Mouse (Mus musculus): ENCODE data around the gene Wdr4. TPM values are rescaled to one million over a fixed set of nuclear protein-coding genes. Genes with fewer than 3 reads are reported as not detected.

Gene Wdr4
- polyA plus RNA-seq, 1 experiment from 2014 or later, result 41.4 TPM

DNA sequence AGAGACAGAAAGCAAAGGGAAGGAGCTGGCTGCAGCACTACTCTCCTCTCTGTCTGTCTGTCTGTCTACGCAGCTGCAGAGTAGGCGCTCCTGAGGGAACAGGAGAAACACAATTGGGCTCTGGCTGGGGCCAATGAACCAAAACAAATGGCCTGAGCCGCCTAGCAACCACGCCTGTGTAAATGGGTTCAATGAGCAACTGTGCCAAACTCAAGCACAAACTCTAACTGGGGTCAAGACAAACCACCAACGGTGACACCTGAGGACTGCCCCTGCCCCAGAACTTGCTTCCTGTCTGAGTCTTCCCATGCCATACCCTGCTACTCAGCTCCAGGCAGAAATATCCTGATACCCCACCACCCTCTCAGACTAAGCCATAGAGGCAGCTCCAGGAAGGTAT lies 14.8 kb downstream of the Wdr4 start:
- Histone ChIP-seq H3K4me2 (replicated peaks) (no peak overlapping the region), H3K27ac (no peak overlapping the region), H3K4me3 (no peak overlapping the region), H3K4me1 (no peaks in the 10 kb centered on the region), H3K9me3 (no peaks in the 10 kb centered on the region), H3K27me3 (no peaks in the 10 kb centered on the region), H3K36me3 (peaks cover 95% of the 10 kb centered on the region), H3K9ac (no peak overlapping the region)
- 84% methylated on average over 5 of the region's 5 CpGs for WGBS
- ATAC-seq (ENCODE audit: low FRiP score, low read depth), result no peak

- no peaks in the 10 kb centered on the region for H3K27me3 ChIP-seq
- ATAC-seq (ENCODE audit: low FRiP score, low read depth), result no peak
- H3K36me3 ChIP-seq, result peaks cover 95% of the 10 kb centered on the region
- WGBS, result 82% methylated on average over 2 of the region's 2 CpGs
- no peak overlapping the region for H3K4me3 ChIP-seq
- H3K27ac ChIP-seq, result no peak overlapping the region
- H3K4me1 ChIP-seq, result no peaks in the 10 kb centered on the region
- no peaks in the 10 kb centered on the region for H3K9me3 ChIP-seq
- no peak overlapping the region for H3K9ac ChIP-seq
- no peak overlapping the region for H3K4me2 ChIP-seq (replicated peaks)
These were observed 15.8 kb downstream of the Wdr4 start for GRCm38 (mm10) chr17:31503936-31504335.

GRCm38 (mm10) chr17:31503337-31503736 lies 16.4 kb downstream of the Wdr4 start:
- Histone ChIP-seq H3K4me2 (replicated peaks) (no peak overlapping the region), H3K4me1 (no peaks in the 10 kb centered on the region), H3K9me3 (no peaks in the 10 kb centered on the region), H3K27me3 (no peaks in the 10 kb centered on the region), H3K36me3 (peaks cover 96% of the 10 kb centered on the region), H3K9ac (no peak overlapping the region), H3K27ac (no peak overlapping the region), H3K4me3 (no peak overlapping the region)
- 94% methylated on average over 12 of the region's 12 CpGs for WGBS
- no peak for ATAC-seq (ENCODE audit: low FRiP score, low read depth)

GRCm38 (mm10) chr17:31502261-31502927 lies 17.4 kb downstream of the Wdr4 start:
- WGBS, result 91% methylated on average over 12 of the region's 12 CpGs
- Histone ChIP-seq H3K9ac (no peak overlapping the region), H3K27me3 (no peaks in the 10 kb centered on the region), H3K27ac (no peak overlapping the region), H3K4me1 (no peaks in the 10 kb centered on the region), H3K9me3 (no peaks in the 10 kb centered on the region), H3K36me3 (peaks cover 96% of the 10 kb centered on the region), H3K4me2 (replicated peaks) (no peak overlapping the region), H3K4me3 (no peak overlapping the region)
- no peak for ATAC-seq (ENCODE audit: low FRiP score, low read depth)

GRCm38 (mm10) chr17:31500908-31501307 lies 18.9 kb downstream of the Wdr4 start:
- Histone ChIP-seq H3K27ac (no peak overlapping the region), H3K36me3 (peaks cover 98% of the 10 kb centered on the region), H3K4me2 (replicated peaks) (no peak overlapping the region), H3K9ac (no peak overlapping the region), H3K9me3 (no peaks in the 10 kb centered on the region), H3K27me3 (no peaks in the 10 kb centered on the region), H3K4me1 (no peaks in the 10 kb centered on the region), H3K4me3 (no peak overlapping the region)
- no peak for ATAC-seq (ENCODE audit: low FRiP score, low read depth)
- WGBS, result 79% methylated on average over 3 of the region's 3 CpGs

GRCm38 (mm10) chr17:31500416-31500815 lies 19.4 kb downstream of the Wdr4 start:
- 91% methylated on average over 8 of the region's 8 CpGs for WGBS
- H3K4me3 ChIP-seq, result no peak overlapping the region
- no peaks in the 10 kb centered on the region for H3K27me3 ChIP-seq
- ATAC-seq (ENCODE audit: low FRiP score, low read depth), result no peak
- H3K9me3 ChIP-seq, result no peaks in the 10 kb centered on the region
- H3K27ac ChIP-seq, result no peak overlapping the region
- no peaks in the 10 kb centered on the region for H3K4me1 ChIP-seq
- H3K4me2 ChIP-seq (replicated peaks), result no peak overlapping the region
- peaks cover 98% of the 10 kb centered on the region for H3K36me3 ChIP-seq
- H3K9ac ChIP-seq, result no peak overlapping the region

- Histone ChIP-seq H3K4me2 (replicated peaks) (no peak overlapping the region), H3K4me3 (no peak overlapping the region), H3K27me3 (no peaks in the 10 kb centered on the region), H3K9ac (no peak overlapping the region), H3K9me3 (no peaks in the 10 kb centered on the region), H3K4me1 (no peaks in the 10 kb centered on the region), H3K36me3 (peaks cover 98% of the 10 kb centered on the region), H3K27ac (no peak overlapping the region)
- ATAC-seq (ENCODE audit: low FRiP score, low read depth), result no peak
- WGBS, result 87% methylated on average over 12 of the region's 12 CpGs
These were observed 20.1 kb downstream of the Wdr4 start for GRCm38 (mm10) chr17:31499725-31500124.

GRCm38 (mm10) chr17:31497726-31498125 lies 22.1 kb downstream of the Wdr4 start:
- no peaks in the 10 kb centered on the region for H3K9me3 ChIP-seq
- peaks cover 78% of the 10 kb centered on the region for H3K36me3 ChIP-seq
- no peak for ATAC-seq (ENCODE audit: low FRiP score, low read depth)
- no peaks in the 10 kb centered on the region for H3K4me1 ChIP-seq
- H3K27me3 ChIP-seq, result no peaks in the 10 kb centered on the region
- no peak overlapping the region for H3K9ac ChIP-seq
- 78% methylated on average over 6 of the region's 6 CpGs for WGBS
- no peak overlapping the region for H3K4me2 ChIP-seq (replicated peaks)
- no peak overlapping the region for H3K4me3 ChIP-seq
- H3K27ac ChIP-seq, result no peak overlapping the region

GRCm38 (mm10) chr17:31494989-31495388 lies 24.8 kb downstream of the Wdr4 start:
- 87% methylated on average over 1 of the region's 1 CpGs for WGBS
- Histone ChIP-seq H3K36me3 (peaks cover 53% of the 10 kb centered on the region), H3K4me3 (no peak overlapping the region), H3K9me3 (no peaks in the 10 kb centered on the region), H3K9ac (no peak overlapping the region), H3K4me2 (replicated peaks) (no peak overlapping the region), H3K27ac (no peak overlapping the region), H3K4me1 (no peaks in the 10 kb centered on the region), H3K27me3 (no peaks in the 10 kb centered on the region)
- ATAC-seq (ENCODE audit: low FRiP score, low read depth), result no peak

GRCm38 (mm10) chr17:31492416-31492815 lies 27.4 kb downstream of the Wdr4 start:
- Histone ChIP-seq H3K27ac (no peak overlapping the region), H3K4me1 (peaks cover 2% of the 10 kb centered on the region; the same call in 1 of the 2 replicates), H3K36me3 (peaks cover 27% of the 10 kb centered on the region), H3K4me2 (replicated peaks) (no peak overlapping the region), H3K4me3 (no peak overlapping the region), H3K27me3 (no peaks in the 10 kb centered on the region), H3K9ac (no peak overlapping the region), H3K9me3 (no peaks in the 10 kb centered on the region)
- WGBS, result 0% methylated on average over 2 of the region's 2 CpGs
- ATAC-seq (ENCODE audit: low FRiP score, low read depth), result peak; percentile 40; the same call in 1 of the 2 replicates

GRCm38 (mm10) chr17:31491355-31491754 lies 28.4 kb downstream of the Wdr4 start:
- peaks cover 16% of the 10 kb centered on the region for H3K36me3 ChIP-seq
- no peak overlapping the region for H3K4me2 ChIP-seq (replicated peaks)
- no peak overlapping the region for H3K9ac ChIP-seq
- no peak overlapping the region for H3K27ac ChIP-seq
- no peaks in the 10 kb centered on the region for H3K27me3 ChIP-seq
- H3K4me3 ChIP-seq, result no peak overlapping the region
- H3K4me1 ChIP-seq, result peaks cover 6% of the 10 kb centered on the region; the same call in 1 of the 2 replicates
- no peak for ATAC-seq (ENCODE audit: low FRiP score, low read depth)
- no peaks in the 10 kb centered on the region for H3K9me3 ChIP-seq

DNA sequence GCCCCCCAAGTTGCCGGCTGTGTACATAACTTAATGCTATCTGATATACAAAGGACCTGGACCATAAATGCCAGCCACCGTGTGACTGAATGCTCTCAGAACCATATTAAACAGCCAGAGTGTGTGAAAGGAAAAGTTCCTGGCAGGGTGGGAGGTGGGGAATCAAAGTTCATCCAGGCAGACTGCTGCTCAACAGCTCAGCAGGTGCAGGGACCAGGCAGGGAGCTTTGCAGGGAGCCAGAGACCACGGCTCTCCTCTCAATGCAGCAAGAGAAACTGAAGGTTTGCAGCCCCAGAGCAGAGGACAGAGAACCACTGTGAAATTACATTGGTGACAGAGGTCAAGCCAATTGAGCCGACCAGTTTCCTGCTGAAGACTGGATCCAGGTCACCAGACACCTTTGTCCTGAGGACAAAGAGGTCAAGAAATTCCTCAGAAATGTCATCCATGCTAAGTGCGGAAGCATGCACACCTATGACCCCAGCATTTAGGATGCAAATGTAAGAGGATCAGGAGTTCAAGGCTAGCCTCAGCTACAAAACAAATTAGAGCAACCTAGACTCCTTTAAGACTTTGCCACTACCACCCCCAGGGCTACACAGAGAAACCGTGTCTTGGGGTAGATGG lies 32.2 kb downstream of the Wdr4 start:
- H3K27me3 ChIP-seq, result no peaks in the 10 kb centered on the region
- peaks cover 6% of the 10 kb centered on the region; the same call in 1 of the 2 replicates for H3K4me1 ChIP-seq
- H3K36me3 ChIP-seq, result no peaks in the 10 kb centered on the region
- no peak overlapping the region for H3K9ac ChIP-seq
- 32% methylated on average over 6 of the region's 6 CpGs for WGBS
- no peak overlapping the region for H3K27ac ChIP-seq
- H3K4me2 ChIP-seq (replicated peaks), result no peak overlapping the region
- H3K9me3 ChIP-seq, result no peaks in the 10 kb centered on the region
- no peak for ATAC-seq (ENCODE audit: low FRiP score, low read depth)
- no peak overlapping the region for H3K4me3 ChIP-seq

Measured in limb, embryonic 13.5 days (tissue).